Mouse (Mus musculus): Measurements from ENCODE around the gene Hist2h2ac.

DNA sequence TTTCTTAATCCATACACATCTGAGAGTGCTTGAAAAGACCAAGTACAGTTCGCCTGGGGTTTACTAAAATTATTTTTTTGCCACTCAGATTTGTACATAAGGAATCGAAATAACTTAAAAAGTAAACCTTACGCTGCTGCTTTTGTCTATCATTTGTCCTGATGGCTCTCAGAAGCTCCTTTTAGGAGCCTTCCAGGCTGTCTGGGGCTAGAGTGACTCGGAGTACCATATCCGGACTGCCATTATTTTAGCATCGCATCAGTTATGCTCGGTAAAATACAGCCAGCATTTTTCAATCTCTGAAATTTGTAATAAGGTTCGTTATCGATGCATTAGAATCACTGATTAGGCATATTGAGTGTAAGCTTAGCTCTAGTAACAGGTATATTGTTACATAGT, 20.1 kb upstream of the Hist2h2ac start:
- no peak for TF ChIP-seq CTCF (IDR thresholded peaks at IDR 0.05; ENCODE audit: low read depth)
- no peak for TF ChIP-seq EP300 (IDR thresholded peaks at IDR 0.05; ENCODE audit: low read depth)

Measured in heart, postnatal 0 days (tissue).